In genomic region chr11:59094213-59094612, GRCm38 (mm10) we compare ENCODE assay signal across 9 mouse cellular contexts. TPM values are rescaled to one million over a fixed set of nuclear protein-coding genes. Genes with fewer than 3 reads are reported as not detected.
A peak's percentile ranks its signal among the peaks of the same experiment; 100 is the strongest.
DNase-seq lines count a peak whose midpoint lies in the region; ATAC-seq lines count a peak whose summit lies in the region.
"Had no signal": no experiment of that assay in that cellular context is flagged by ENCODE, and none has a peak within 500 bp of the region (broad histone marks: within the 10 kb centered on the region; RNA-seq: fewer than 3 reads in every experiment).

No protein-coding gene starts in this region.

- H3K27ac ChIP-seq in hindbrain, embryonic 11.5 days (ENCODE audit: low read depth, low read length), result no peak overlapping the region
- H3K27ac ChIP-seq in hindbrain, embryonic 13.5 days, result no peak overlapping the region
- no peak overlapping the region for H3K27ac ChIP-seq in limb, embryonic 11.5 days (replicated peaks; ENCODE audit: low read depth, low read length)
- H3K27ac ChIP-seq: embryonic facial prominence, embryonic 15.5 days had no signal

- H3K36me3 ChIP-seq in hindbrain, embryonic 11.5 days (ENCODE audit: control insufficient read depth, insufficient read depth, low read length), result no peaks in the 10 kb centered on the region
- no peaks in the 10 kb centered on the region for H3K36me3 ChIP-seq in hindbrain, embryonic 13.5 days
- H3K36me3 ChIP-seq in limb, embryonic 11.5 days (ENCODE audit: control insufficient read depth, insufficient read depth, low read length), result no peaks in the 10 kb centered on the region
- H3K36me3 ChIP-seq: embryonic facial prominence, embryonic 15.5 days had no signal

- intact Hi-C loops in left cerebral cortex, postnatal 25 days (cut with DNase I), result no loop called here

- H3K4me2 ChIP-seq in hindbrain, embryonic 11.5 days (replicated peaks; ENCODE audit: low read depth, low read length), result no peak overlapping the region
- H3K4me2 ChIP-seq in hindbrain, embryonic 13.5 days, result no peak overlapping the region
- H3K4me2 ChIP-seq in limb, embryonic 11.5 days (ENCODE audit: low read depth, severe bottlenecking), result no peak overlapping the region
- H3K4me2 ChIP-seq: embryonic facial prominence, embryonic 15.5 days had no signal

- DNase-seq in hindbrain, embryonic 11.5 days (ENCODE audit: low spot score), result peak; percentile 11
- DNase-seq in 3T3-L1 (ENCODE audit: low read depth, low spot score) (peak; percentile 45), MN1 (ENCODE audit: low spot score) (peak; percentile 32)
- peak; percentile 36 for DNase-seq in limb, embryonic 11.5 days (ENCODE audit: low spot score)
- DNase-seq in adrenal gland, postnatal 25 days, result no peak
- no peak for DNase-seq in left cerebral cortex, postnatal 25 days (ENCODE audit: low spot score in 2 of 2)
- no peak for DNase-seq in urinary bladder, postnatal 25 days (ENCODE audit: low spot score)

- WGBS in hindbrain, embryonic 11.5 days, result 66% methylated on average over 4 of the region's 4 CpGs
- WGBS in hindbrain, embryonic 13.5 days, result 68% methylated on average over 4 of the region's 4 CpGs
- WGBS in limb, embryonic 11.5 days, result 61% methylated on average over 4 of the region's 4 CpGs

- no peaks in the 10 kb centered on the region for H3K4me1 ChIP-seq in hindbrain, embryonic 11.5 days (replicated peaks; ENCODE audit: control insufficient read depth, insufficient read depth, low read length)
- no peaks in the 10 kb centered on the region for H3K4me1 ChIP-seq in hindbrain, embryonic 13.5 days (replicated peaks)
- H3K4me1 ChIP-seq in limb, embryonic 11.5 days (ENCODE audit: control insufficient read depth, insufficient read depth, low read length), result no peaks in the 10 kb centered on the region
- H3K4me1 ChIP-seq: embryonic facial prominence, embryonic 15.5 days had no signal

- no peaks in the 10 kb centered on the region for H3K27me3 ChIP-seq in hindbrain, embryonic 11.5 days (ENCODE audit: control insufficient read depth, insufficient read depth, low read length)
- H3K27me3 ChIP-seq in hindbrain, embryonic 13.5 days, result no peaks in the 10 kb centered on the region
- H3K27me3 ChIP-seq in limb, embryonic 11.5 days (ENCODE audit: control insufficient read depth, insufficient read depth, low read length), result no peaks in the 10 kb centered on the region
- H3K27me3 ChIP-seq: embryonic facial prominence, embryonic 15.5 days had no signal

- no peaks in the 10 kb centered on the region for H3K9me3 ChIP-seq in hindbrain, embryonic 11.5 days (ENCODE audit: control insufficient read depth, low read length)
- no peaks in the 10 kb centered on the region for H3K9me3 ChIP-seq in hindbrain, embryonic 13.5 days
- no peaks in the 10 kb centered on the region for H3K9me3 ChIP-seq in limb, embryonic 11.5 days (ENCODE audit: control insufficient read depth, low read length)
- H3K9me3 ChIP-seq: embryonic facial prominence, embryonic 15.5 days had no signal

- H3K4me3 ChIP-seq in hindbrain, embryonic 11.5 days (ENCODE audit: low read depth, low read length), result no peak overlapping the region
- no peak overlapping the region for H3K4me3 ChIP-seq in hindbrain, embryonic 13.5 days
- H3K4me3 ChIP-seq in limb, embryonic 11.5 days (ENCODE audit: low read depth, low read length), result no peak overlapping the region
- H3K4me3 ChIP-seq: embryonic facial prominence, embryonic 15.5 days had no signal

- ATAC-seq in hindbrain, embryonic 11.5 days (ENCODE audit: low FRiP score), result no peak
- no peak for ATAC-seq in hindbrain, embryonic 13.5 days (ENCODE audit: low FRiP score)
- no peak for ATAC-seq in limb, embryonic 11.5 days (ENCODE audit: insufficient number of reproducible peaks, low FRiP score, low TSS enrichment, low read depth)

- H3K9ac ChIP-seq in hindbrain, embryonic 11.5 days (ENCODE audit: low read depth, low read length), result no peak overlapping the region
- no peak overlapping the region for H3K9ac ChIP-seq in hindbrain, embryonic 13.5 days
- no peak overlapping the region for H3K9ac ChIP-seq in limb, embryonic 11.5 days (ENCODE audit: low read length)
- H3K9ac ChIP-seq: embryonic facial prominence, embryonic 15.5 days had no signal

RNA-seq across cellular contexts. Expression of gene Obscn, which starts 42.0 kb away (rescaled TPM):
- polyA plus RNA-seq in hindbrain, embryonic 11.5 days (2014; fragmentation: Nextera tagmentation; extraction: Ambion mirVana), result 0.10 and 0.19 TPM in 2 replicates
- 0.22 and 0.44 TPM in 2 replicates for polyA plus RNA-seq in hindbrain, embryonic 13.5 days (2015; fragmentation: Nextera tagmentation; extraction: Ambion mirVana)
- polyA plus RNA-seq in limb, embryonic 11.5 days (2014; fragmentation: Nextera tagmentation; extraction: Ambion mirVana), result 0.08 and 0.18 TPM in 2 replicates
- total RNA-seq in adrenal gland, postnatal 25 days (2021), result 0.95 and 1.0 TPM in 2 replicates
- 1 to 10 TPM; 1.2 to 1.5 TPM for total RNA-seq in left cerebral cortex, postnatal 25 days (2021)

Comparison
In these comparisons a context has a peak if more than half of its experiments do, and no peak if none do; other contexts are left out.
1. DNase-seq: peak in hindbrain, embryonic 11.5 days (single experiment), 3T3-L1 (single experiment), MN1 (single experiment) and limb, embryonic 11.5 days (single experiment); none in adrenal gland, postnatal 25 days (single experiment), left cerebral cortex, postnatal 25 days (0 of 2) and urinary bladder, postnatal 25 days (single experiment).